Mouse (Mus musculus) retina, adult 2 months (tissue): ENCODE results near the gene Vmn1r8.
"Not testable (repeated sequence)": the region's sequence is repeated elsewhere in the genome, so short reads cannot be mapped to it uniquely, and the experiment has no call there.

Experiments used
- DNase-seq: peaks from one replicate; pipeline ENCODE4 v3.0.0-alpha.2; 2012; ENCODE audit warnings: low read depth, low spot score

The Vmn1r8 gene

GRCm38 (mm10) chr6:57031984-57032383 lies at the start of gene Vmn1r8:
Gene Vmn1r8, plus strand, starts transcription at chr6:57032284.
- no peak for DNase-seq

- DNase-seq, result no peak
Measured at GRCm38 (mm10) chr6:56996943-56997342, 35.1 kb upstream of the Vmn1r8 start, which contains the start of gene Vmn1r6. Gene Vmn1r6, plus strand, starts transcription at chr6:56997243.

- DNase-seq, result not testable (repeated sequence)
Measured at GRCm38 (mm10) chr6:57025224-57025623, 6.9 kb upstream of the Vmn1r8 start, which contains the start of gene Vmn1r7. Gene Vmn1r7, minus strand, starts transcription at chr6:57025324.

- no peak for DNase-seq
Measured at GRCm38 (mm10) chr6:57034674-57035073, 2.6 kb downstream of the Vmn1r8 start.

- DNase-seq, result no peak
Measured at GRCm38 (mm10) chr6:57063730-57064129, 31.6 kb downstream of the Vmn1r8 start.

- no peak for DNase-seq
Measured at GRCm38 (mm10) chr6:57066487-57066886, 34.4 kb downstream of the Vmn1r8 start, which contains the start of gene Vmn1r9. Gene Vmn1r9, plus strand, starts transcription at chr6:57066787.
